Mouse (Mus musculus) gastrocnemius, adult 8-10 months (tissue): ENCODE data around the gene Tsc22d3. TPM values are rescaled to one million over a fixed set of nuclear protein-coding genes. Genes with fewer than 3 reads are reported as not detected.

Experiments
- DNase-seq, 2 experiments: peaks; one replicate each; pipeline ENCODE4 v3.0.0; 2022; ENCODE audit warnings: low spot score in 2 of 2
- total RNA-seq, 4 experiments: library from RNA; stranded (reverse); gene quantifications; 2 replicates each; pipeline ENCODE4 v1.2.4; 2022

Tsc22d3 gene
- 100 to 1,000 TPM; 249 to 357 (median 312) TPM for total RNA-seq

DNA sequence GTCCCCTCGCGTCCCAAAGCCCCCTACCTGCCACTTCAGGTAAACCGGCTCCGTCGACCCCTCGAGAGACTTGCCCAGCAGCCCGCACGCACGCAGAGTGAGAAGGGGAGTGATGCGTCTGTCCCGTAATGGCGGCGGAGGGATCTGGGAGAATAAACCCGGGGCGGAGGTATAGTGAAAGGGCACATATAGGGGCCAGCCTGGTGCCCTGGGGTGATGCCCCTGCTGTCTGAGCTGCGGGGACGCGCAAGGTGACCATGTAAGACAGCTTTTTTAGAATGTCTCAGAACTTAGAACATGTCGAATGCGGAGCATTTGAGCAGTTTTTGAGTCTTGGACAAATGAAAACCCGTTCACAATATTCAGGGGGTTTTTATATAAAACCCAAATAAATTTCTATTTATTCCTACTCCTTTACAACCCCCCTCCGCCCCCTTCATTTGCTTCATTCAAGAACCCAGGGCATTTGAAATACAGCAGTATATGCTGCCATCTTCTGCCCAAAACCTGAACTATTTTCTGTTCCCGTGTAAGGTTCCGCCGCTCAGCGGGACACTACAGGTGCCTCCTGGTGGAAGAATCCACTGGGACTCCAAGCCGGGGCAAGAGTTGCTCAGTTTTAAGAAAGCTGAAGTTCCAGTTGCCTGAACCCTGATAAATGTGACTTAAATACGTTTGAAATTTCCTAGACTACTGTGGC, at the start of gene Tsc22d3:
Gene Tsc22d3, minus strand, starts transcription at position 250 of the 700 bp plus-strand sequence.
- DNase-seq: peak in 1 of 2 experiments; percentile 27

DNA sequence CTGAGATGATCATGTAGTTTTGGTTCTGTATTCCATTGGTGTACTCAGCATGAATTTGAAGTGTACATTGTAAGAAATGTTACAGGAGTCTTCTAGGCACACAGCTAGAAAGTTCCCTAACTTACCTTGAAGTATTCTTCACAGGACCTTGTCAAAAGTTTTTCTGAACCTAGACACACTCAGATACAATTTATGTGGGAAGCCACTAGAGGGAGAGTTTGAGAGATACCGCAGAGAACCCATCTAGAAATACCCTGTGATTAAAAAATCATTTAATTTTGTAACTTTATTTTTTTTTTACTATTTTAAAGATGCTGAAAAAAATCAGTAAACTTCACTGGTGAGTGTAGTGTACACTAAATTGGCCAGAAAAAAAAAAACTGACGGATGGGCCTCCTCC, 39.1 kb upstream of the Tsc22d3 start:
- no peak for DNase-seq

DNA sequence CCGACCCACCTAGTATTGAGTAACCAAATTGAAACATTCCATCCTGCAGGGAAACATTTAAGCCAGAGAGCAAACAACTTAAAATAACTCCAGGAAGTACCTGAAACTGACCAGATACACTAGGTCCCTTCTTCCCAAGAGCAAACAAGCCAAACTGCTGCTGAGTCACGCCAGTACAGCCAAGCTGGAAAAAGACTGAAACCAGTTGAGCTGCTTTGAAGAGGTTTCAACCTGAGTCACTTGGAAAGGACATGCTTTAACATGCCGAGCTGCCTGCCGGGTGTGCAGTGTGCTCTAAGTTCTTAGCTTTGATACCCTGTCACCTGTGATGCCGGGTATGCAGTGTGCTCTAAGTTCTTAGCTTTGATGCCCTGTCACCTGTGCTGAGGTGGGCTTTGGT, 37.6 kb upstream of the Tsc22d3 start:
- no peak for DNase-seq

DNA sequence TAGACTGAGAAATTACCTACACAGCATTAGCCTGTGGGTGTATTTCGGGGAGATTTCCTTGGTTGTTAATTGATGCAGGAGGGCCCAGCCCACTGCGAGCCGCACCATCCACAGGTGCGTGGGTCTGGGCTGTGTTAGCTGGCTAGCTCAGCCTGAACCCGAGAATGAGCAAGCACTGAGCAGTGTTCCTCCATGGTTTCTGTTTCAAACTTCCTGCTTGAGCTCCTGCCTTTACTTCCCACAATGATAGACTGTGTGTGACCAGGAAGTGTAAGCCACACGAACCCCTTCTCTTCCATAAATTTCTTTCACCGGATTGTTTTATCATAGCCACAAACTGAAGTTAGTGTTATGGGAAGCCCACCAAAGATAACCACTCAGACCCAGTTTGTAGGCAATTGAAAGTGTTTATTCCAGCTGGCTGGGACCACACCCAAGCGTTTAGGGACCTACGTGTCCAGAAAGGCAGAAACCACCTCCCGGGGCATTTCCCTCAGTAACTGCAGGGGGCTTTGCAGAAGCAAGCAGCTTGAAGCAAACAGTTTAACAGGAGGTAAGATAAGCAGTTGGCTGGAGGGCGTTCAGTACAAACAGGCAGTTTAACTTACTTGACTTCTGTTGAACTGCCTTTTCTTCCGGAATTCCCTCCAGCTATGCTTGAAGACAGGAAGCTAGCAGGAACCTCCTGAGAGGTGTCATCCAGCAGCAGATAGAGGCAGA, 24.6 kb upstream of the Tsc22d3 start:
- DNase-seq: no peak

DNA sequence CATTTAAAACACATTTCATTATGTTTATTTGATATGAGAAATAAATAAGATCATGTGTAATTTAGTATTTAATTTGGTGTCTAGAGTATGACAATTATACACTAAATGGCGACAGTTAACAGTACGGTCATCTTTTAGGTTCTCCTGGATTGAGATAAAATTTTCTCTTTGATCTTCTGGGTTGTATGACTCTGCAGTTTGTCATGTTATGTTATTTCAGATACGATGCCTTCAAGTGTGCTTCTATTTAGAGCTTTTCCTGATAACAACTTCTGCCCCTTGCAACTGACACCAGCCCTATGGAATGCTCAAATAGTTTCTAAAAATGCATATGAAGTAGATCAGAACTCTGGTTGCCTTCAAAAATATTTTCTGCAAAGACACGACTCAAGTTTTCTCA, 9.5 kb upstream of the Tsc22d3 start:
- no peak for DNase-seq

DNA sequence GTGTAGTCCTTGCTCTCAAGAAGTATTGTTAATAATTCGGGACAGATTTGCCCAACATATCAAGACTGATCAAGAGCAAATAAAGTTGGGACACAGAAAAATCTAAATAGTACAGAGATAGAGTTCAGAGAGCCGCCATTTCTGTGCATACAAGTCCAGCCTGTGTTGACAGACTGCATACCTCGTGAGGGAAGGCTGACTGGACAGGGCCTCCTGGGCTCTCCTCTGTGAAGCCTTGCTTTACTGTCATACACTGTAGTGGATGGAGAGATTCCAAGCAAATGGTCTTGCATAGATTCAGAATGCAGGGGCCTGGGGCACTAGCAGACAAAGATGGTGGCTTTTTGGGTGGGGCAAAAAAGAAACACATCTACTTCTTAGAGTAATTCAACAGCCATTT, 1.4 kb upstream of the Tsc22d3 start:
- no peak for DNase-seq

DNA sequence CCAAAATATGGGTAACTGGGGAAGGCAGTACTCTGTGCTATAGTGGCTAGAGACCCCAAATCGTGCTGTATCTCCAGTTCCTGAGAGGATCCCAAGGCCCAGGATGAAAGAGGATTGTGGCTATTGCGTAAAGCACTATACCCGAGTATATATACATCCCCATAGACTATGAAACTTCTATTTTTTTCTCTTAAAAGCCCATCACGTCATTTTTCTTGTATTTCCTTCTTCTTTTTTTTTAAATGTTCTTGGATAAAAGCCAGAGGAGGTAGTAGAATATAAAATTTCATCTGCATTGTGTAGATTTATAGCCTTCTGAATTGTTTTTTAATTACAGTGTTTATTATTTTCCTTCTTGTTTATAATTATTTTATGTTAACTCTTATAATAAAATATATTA, 852 bp upstream of the Tsc22d3 start:
- no peak for DNase-seq

DNA sequence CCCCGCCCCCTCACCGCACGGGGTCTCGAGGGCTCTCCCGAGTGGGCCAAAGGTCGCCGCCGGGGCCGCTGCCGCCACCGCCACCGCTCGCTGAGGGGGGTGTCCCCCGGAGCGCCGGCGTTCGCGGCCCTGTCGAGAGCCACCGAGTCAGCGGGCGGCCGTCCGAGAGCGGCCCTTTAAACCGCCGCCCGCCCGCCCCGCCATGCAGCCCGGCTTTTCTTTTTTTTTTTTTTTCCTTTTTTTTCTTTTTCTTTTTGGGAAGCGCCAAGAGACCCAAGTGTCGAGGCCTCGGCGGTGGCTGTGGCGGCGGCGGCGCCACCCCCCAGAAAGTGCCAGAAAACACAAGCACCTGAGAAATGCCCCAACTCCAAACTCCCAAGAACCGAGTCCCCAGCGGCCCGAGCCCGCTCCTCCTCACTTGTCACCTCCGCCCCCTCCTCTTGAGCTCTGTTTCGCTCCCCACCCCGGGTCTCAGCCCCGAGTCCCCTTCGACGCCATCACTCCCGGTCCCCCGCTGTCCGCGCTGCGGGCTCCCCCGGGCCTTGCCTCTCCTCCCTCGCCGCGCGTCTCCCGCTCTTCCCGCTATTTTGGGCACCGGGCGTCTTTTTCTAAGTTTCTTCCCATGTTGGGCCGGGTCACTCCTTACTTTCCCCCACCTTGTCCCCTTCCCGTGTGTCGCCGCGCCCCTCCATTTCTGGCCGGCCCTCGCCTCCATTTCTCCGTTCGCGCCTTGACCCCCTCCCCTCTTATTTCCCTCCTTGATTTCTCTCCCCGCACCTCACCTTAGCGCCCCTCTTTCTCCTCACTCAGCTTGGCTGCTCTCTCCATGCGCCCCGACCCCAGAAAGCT, 674 bp downstream of the Tsc22d3 start:
- no peak for DNase-seq

DNA sequence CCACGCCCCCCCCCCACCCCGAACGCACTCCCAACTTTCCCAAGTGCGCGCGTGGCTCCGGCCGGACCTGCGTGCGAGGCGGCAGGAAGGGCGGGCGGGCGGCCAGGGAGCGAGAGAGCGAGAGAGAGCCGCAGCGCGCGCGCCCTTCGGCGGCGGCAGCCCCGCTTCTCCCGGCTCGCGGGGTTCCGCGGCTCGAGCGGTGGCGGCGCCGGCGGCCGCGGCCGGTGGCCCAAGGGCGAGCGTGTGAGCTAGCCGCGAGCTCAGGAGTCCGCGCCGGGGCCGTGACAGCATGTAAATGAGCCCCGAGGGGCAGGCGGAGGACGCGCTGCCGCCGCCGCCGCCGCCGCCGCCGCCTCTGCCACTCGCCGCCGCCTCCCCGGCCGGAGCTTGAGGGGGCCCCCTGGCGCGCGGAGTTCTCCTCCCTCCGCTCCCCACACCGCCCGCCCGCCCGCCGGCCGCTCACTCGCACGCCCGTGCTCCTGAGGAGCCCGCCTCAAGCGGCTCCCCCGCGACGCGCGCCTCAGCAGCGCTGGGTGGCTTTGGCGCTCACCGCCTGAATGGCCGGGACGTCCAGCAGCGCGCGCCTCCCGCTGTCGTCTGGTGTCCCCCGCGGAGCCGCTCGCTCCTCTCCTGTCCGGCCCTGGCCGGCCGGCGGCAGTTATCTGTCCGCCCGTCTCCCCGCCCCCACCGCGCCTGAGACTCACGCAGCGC, 1.5 kb downstream of the Tsc22d3 start:
- peak; percentile 29 to 52 for DNase-seq

DNA sequence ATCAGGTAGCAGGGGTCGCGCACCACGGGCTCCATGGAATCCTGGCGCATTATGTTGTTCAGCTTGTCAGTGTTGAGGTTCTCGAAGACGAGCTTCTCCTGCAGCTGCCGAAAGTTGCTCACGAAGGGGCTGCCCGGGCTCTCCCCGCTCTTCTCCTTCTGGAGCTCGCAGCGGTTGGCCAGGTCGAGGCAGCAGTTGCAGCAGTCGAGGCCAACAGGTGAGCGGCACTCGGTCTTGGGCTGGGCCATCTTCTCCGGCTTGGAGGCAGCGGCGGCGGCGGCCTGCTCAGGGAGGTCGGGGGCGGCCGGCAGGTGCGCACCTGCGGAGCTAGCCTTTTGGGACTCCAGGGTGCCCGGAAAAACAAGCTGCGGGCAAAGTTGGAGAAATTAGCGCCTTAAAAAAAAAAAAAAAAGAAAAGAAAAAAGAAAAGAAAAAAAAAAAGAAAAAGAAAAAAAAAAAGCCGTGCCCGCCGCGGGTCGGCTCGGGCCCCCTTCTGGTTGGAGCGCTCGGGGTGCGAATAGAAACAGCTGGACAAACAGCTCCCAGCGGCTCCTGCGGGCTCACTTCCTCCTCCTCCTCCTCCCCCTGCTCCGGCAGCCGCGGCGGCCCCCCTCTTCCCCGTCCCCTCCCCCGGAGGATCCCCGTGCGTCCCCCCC, 2.1 kb downstream of the Tsc22d3 start:
- DNase-seq: no peak

DNA sequence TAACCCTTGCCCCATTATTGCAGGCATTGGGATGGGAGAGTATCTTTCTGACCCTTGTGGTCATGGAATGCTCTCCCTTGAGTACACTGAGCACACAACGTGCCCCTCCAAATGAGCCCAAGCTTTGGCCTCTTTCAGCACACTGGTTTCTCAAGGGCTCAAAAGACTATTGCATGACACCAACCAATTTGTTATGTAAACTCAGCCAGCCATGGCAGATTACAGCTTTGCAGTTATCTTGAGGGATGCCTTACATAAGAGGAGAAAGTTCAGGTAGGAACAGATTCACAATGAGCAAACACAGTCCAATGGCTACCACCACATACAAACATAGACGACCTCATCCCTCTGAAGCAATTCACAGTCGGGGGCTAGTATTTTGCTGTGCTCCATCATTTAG, 9.3 kb downstream of the Tsc22d3 start:
- no peak for DNase-seq

DNA sequence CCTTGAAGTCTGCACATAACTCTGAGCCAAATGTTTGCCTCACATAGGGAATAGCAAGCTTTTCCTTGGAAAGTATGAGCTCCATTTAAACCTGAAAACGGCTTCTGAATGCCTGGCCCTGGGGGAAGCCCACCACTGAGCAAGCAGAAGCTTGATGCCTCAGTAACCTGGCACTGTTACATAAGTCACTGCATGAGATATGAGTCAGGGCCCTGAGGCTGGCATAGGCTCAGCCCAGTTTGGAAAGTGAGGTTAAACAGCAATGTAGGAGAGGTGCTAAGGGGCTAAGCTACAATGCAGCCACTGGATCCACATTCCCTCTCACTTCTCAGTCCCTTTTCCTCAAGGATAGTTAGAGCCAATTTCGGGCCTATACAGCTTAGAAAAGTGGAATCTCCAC, 10.3 kb downstream of the Tsc22d3 start:
- no peak for DNase-seq

DNA sequence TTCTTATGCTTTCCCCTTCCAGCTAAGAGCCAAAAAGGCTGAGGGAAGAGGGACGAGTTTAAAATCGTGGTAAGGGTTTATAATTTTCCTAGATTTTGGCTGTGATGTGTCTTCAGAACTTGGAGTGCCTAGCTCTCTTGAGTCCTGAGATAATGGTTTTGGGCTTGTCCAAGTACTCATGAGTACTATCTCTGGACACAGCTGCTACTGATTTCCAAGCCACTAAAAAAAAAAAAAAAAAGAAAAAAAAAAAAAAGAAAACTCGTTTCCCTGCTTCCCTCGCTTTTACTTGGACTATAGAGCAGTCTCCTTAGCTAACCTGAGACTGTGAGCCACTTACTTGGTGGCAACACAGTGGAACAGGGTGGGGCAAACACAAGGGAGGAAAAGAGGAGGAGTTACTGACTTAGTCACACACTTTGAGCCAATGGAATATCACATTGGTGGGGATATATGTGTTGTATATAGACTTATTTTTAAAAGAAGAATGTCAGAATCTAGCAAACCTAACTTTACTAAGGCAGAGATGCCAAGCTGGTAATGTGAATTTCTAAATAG, 11.2 kb downstream of the Tsc22d3 start:
- no peak for DNase-seq

DNA sequence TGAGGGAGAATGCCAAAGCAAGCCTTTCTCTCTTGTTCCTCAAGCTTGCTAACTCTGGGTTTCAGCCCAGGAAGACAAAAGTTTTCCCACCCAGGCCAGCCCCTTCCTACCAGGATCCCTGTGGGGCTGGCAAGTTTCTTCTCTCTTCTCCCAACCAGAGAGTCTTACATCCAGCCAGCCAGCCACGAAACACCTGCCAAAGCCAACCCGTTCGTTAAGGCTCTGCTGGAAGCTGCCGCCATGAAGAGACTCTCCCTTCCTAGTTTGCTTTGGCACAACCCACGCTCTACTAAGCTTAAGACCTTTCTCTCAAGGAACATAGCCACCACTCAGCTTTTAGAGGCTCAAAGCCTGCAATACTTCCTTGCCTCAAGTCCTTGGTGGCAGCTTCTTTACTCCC, 11.9 kb downstream of the Tsc22d3 start:
- DNase-seq: no peak

DNA sequence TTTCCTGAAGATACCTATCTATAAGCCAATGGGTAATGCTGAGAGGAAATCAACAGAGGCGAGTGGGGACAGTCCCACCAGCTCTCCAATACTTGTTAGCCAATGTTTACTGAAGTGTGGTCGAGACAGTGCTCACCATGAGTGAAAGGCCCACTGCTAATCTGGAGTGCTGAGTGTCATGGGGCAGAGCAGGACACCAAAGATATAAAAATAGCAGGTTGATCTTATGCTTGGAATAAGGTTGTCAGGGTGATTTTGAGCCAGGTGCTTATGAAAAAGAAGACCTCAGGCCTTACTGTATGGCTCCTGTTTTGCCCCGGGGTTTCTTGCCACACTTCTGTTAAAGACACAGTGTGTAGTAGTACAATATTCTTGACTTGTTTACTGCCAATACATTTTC, 20.0 kb downstream of the Tsc22d3 start:
- DNase-seq: no peak

DNA sequence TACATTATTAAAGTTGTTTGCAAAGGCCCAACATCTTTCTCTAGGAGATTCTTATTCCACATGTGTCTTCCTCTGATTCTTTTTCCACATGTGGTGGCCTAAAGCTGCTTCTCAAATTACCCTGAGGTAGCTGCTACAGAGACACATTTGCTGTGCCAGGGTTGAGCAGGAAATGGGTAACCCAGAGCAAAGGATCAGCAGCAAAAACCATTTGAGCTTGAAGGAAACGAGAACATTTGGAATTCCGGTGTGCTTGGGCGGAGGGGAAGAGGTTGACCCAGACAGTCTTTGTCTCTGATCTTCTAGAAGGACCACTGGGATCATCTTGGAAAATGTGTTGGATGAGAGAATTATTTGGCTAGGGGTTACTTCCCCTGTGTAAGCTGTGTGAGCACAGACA, 24.8 kb downstream of the Tsc22d3 start:
- DNase-seq: no peak

DNA sequence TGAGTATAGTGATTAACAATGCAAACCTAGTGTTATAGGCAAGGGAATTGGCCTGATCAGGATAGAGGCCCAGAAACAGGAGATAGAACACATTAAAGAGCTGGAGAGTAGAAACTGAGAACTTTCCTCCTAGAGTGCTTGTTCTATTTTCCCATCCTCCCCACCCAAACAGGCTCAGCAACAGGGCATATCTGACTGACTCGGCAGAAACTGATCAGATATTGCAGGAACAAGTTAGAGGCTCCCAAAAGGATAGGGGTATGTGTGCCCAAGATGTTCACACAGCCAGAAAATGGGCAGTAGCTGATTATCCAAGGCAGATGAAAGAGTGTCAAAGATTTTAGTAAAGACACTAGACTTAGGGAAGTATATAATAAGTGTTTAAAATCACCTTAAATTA, 25.3 kb downstream of the Tsc22d3 start:
- no peak for DNase-seq

DNA sequence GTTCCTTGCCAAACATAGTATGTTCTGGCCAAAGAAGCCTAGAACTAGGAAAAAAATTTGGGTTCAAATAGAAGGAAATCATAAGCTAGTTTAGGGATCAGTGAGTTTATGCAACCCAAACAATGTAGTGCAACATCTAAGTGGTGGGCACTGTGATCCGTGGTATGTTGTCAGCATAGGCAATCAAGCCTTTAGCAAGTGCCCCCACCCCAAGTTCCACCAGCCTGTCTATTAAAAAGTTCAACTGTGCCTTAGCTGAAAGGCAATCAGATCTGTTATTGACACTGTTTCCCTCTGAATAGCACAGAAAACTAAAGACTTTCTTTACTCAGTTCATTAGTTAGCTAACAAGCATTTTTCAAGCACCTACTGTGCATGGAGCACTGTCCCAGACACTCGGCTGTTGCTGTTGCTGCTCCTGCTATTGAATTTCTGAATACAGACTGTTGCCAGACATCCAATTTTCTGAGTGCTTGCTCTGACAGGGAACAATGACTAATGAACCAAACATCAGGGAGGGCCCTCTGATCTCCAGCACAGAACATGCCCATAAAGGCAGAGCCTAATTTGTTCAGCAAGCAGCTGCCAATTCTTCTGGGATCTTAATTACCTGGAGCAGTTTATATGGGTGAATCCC, 27.6 kb downstream of the Tsc22d3 start:
- DNase-seq: no peak

DNA sequence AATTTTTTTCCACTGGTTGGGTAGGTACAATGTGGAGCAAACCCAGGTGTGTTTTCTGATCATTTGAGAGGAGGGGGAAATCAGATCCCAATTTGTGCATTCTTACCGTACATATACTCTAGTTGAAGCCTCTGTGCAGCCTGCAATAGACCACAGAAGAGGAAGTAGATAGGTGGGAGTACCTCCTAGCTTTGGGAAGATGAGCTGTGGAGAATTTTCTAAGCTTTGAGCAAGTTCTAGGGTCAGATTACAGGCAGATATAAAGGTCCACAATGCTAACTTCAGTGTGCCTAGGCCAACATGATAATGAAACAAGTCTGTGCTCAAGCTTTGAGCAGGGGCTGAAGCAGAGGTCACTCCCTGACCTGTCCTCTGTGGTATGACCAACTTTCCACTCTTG, 30.9 kb downstream of the Tsc22d3 start:
- DNase-seq: no peak

DNA sequence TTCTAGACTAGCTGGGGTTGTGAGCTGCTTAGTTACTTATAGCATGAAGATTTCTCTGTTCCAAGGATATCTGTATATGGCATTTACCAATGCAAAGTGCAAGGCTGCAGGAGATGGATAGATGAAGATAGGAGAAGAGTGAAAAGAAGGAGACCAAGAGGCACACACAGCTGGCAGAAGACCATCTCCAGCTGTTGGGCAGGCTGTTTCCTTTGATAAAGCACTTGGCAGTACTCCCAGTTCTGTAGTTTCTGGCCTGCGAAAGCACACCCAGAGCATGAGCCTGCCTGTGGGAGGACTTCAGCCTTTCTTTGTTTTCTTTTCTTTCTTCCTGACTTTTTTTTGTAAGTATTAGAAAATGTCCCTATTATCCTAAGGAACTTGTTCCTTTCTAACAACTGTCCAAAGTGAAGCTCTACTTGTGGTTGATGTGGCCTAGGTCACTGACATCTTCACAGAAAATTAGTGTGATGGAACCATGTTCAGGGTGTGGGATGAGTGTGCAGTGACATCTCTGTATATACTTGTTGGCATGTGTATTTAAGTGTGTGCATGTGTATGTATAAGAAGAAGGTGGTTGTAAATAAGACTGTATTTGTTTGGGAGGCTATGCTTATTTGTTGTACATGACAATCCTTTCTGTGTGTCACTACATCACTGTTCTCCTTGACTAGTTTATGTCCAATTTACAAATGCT, 32.6 kb downstream of the Tsc22d3 start:
- DNase-seq: peak in 1 of 2 experiments; percentile 6
